Mouse (Mus musculus): ENCODE results near the gene Gpc6. TPM values are rescaled to one million over a fixed set of nuclear protein-coding genes. Genes with fewer than 3 reads are reported as not detected.

Gpc6 gene
- total and polyA plus RNA-seq, 3 experiments: 4.6 to 10.3 (median 8.0) TPM

GRCm38 (mm10) chr14:117773373-117773772 lies 848.3 kb downstream of the Gpc6 start:
- H3K9ac ChIP-seq (ENCODE audit: low read depth, low read length): no peak overlapping the region
- no peak for DNase-seq
- WGBS: 81% methylated on average over 2 of the region's 2 CpGs
- H3K36me3 ChIP-seq (ENCODE audit: control insufficient read depth, insufficient read depth, low read length): no peaks in the 10 kb centered on the region
- no peaks in the 10 kb centered on the region for H3K27me3 ChIP-seq (ENCODE audit: control insufficient read depth, insufficient read depth, low read length)
- H3K4me3 ChIP-seq: no peak overlapping the region
- TF ChIP-seq CTCF (IDR thresholded peaks at IDR 0.05) (no peak), EP300 (IDR thresholded peaks at IDR 0.05; ENCODE audit: insufficient read depth, low read depth, low read length) (no peak), POLR2A (IDR thresholded peaks at IDR 0.05; ENCODE audit: insufficient read depth, low read depth, low read length) (no peak)
- no peaks in the 10 kb centered on the region for H3K79me2 ChIP-seq (replicated peaks; ENCODE audit: control insufficient read depth, insufficient read depth, low read length)
- H3K27ac ChIP-seq: no peak overlapping the region
- intact Hi-C loops (cut with DNase I): no loop called here
- no peaks in the 10 kb centered on the region for H3K4me1 ChIP-seq (ENCODE audit: control insufficient read depth, insufficient read depth, low read length)

- no peaks in the 10 kb centered on the region for H3K36me3 ChIP-seq (ENCODE audit: control insufficient read depth, insufficient read depth, low read length)
- 89% methylated on average over 13 of the region's 13 CpGs for WGBS
- no peaks in the 10 kb centered on the region for H3K27me3 ChIP-seq (ENCODE audit: control insufficient read depth, insufficient read depth, low read length)
- H3K79me2 ChIP-seq (replicated peaks; ENCODE audit: control insufficient read depth, insufficient read depth, low read length): no peaks in the 10 kb centered on the region
- H3K9ac ChIP-seq (ENCODE audit: low read depth, low read length): no peak overlapping the region
- TF ChIP-seq CTCF (IDR thresholded peaks at IDR 0.05) (no peak), POLR2A (IDR thresholded peaks at IDR 0.05; ENCODE audit: insufficient read depth, low read depth, low read length) (no peak), EP300 (IDR thresholded peaks at IDR 0.05; ENCODE audit: insufficient read depth, low read depth, low read length) (no peak)
- intact Hi-C loops (cut with DNase I): no loop called here
- H3K4me3 ChIP-seq: no peak overlapping the region
- DNase-seq: no peak
- no peaks in the 10 kb centered on the region for H3K4me1 ChIP-seq (ENCODE audit: control insufficient read depth, insufficient read depth, low read length)
- H3K27ac ChIP-seq: no peak overlapping the region
Observed at GRCm38 (mm10) chr14:117777866-117778500, 852.9 kb downstream of the Gpc6 start.

DNA sequence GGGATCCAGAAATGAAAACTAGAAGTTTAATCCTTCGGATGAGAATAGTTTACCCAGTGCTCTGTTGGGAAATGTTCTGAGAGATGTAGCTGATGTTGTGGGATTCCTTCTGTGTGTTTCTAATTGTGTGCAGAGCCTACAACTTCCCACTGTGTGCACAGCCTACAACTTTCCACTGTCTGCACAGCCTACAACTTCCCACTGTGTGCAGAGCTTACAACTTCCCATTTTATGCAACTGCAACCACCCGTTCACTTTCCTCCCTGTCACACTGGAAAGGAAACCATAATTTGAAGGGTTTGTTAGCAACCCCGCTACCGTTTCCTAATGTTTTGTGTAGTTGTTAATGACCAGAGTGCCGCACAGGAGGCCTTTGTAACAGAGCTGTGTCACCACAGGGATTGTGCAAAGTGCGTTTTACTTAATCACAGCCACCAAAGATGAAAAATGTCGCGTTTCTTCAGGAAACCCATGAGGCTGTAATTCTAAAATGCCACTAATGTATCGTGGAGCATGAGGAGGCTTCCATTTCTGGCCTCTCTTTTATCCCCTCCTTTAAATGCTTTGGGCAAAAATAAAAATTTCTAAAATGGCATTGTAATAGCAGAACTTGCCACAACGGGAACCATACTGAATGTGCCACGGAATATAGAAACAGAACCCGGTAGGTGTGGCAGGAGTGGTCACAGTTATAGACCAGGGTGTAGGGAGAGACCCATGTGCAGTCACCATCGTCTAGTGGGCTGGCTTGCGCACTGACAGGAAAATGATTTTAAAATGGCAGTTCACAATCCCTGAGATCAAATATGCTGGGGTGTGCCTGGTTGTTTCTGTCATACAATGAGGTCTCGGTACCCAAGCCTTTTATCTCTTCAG lies 853.7 kb downstream of the Gpc6 start:
- 83% methylated on average over 15 of the region's 15 CpGs for WGBS
- H3K36me3 ChIP-seq (ENCODE audit: control insufficient read depth, insufficient read depth, low read length): no peaks in the 10 kb centered on the region
- no peak overlapping the region for H3K27ac ChIP-seq
- H3K4me1 ChIP-seq (ENCODE audit: control insufficient read depth, insufficient read depth, low read length): no peaks in the 10 kb centered on the region
- H3K79me2 ChIP-seq (replicated peaks; ENCODE audit: control insufficient read depth, insufficient read depth, low read length): no peaks in the 10 kb centered on the region
- TF ChIP-seq EP300 (IDR thresholded peaks at IDR 0.05; ENCODE audit: insufficient read depth, low read depth, low read length): no peak
- TF ChIP-seq CTCF (IDR thresholded peaks at IDR 0.05): no peak
- intact Hi-C loops (cut with DNase I): no loop called here
- no peaks in the 10 kb centered on the region for H3K27me3 ChIP-seq (ENCODE audit: control insufficient read depth, insufficient read depth, low read length)
- DNase-seq: no peak
- H3K4me3 ChIP-seq: no peak overlapping the region
- H3K9ac ChIP-seq (ENCODE audit: low read depth, low read length): no peak overlapping the region

GRCm38 (mm10) chr14:117781724-117782123 lies 856.6 kb downstream of the Gpc6 start:
- no peak for DNase-seq
- intact Hi-C loops (cut with DNase I): no loop called here
- H3K4me3 ChIP-seq: no peak overlapping the region
- no peaks in the 10 kb centered on the region for H3K4me1 ChIP-seq (ENCODE audit: control insufficient read depth, insufficient read depth, low read length)
- H3K27me3 ChIP-seq (ENCODE audit: control insufficient read depth, insufficient read depth, low read length): no peaks in the 10 kb centered on the region
- TF ChIP-seq POLR2A (IDR thresholded peaks at IDR 0.05; ENCODE audit: insufficient read depth, low read depth, low read length): no peak
- no peak for TF ChIP-seq EP300 (IDR thresholded peaks at IDR 0.05; ENCODE audit: insufficient read depth, low read depth, low read length)
- no peak for TF ChIP-seq CTCF (IDR thresholded peaks at IDR 0.05)
- H3K27ac ChIP-seq: no peak overlapping the region
- H3K9ac ChIP-seq (ENCODE audit: low read depth, low read length): no peak overlapping the region
- 74% methylated on average over 5 of the region's 5 CpGs for WGBS
- no peaks in the 10 kb centered on the region for H3K36me3 ChIP-seq (ENCODE audit: control insufficient read depth, insufficient read depth, low read length)
- no peaks in the 10 kb centered on the region for H3K79me2 ChIP-seq (replicated peaks; ENCODE audit: control insufficient read depth, insufficient read depth, low read length)

GRCm38 (mm10) chr14:117783671-117784262 lies 858.7 kb downstream of the Gpc6 start:
- H3K27ac ChIP-seq: no peak overlapping the region
- H3K9ac ChIP-seq (ENCODE audit: low read depth, low read length): no peak overlapping the region
- intact Hi-C loops (cut with DNase I): no loop called here
- WGBS: 88% methylated on average over 8 of the region's 8 CpGs
- no peak overlapping the region for H3K4me3 ChIP-seq
- TF ChIP-seq EP300 (IDR thresholded peaks at IDR 0.05; ENCODE audit: insufficient read depth, low read depth, low read length) (no peak), POLR2A (IDR thresholded peaks at IDR 0.05; ENCODE audit: insufficient read depth, low read depth, low read length) (no peak), CTCF (IDR thresholded peaks at IDR 0.05) (no peak)
- no peak for DNase-seq
- no peaks in the 10 kb centered on the region for H3K27me3 ChIP-seq (ENCODE audit: control insufficient read depth, insufficient read depth, low read length)
- H3K79me2 ChIP-seq (replicated peaks; ENCODE audit: control insufficient read depth, insufficient read depth, low read length): no peaks in the 10 kb centered on the region
- no peaks in the 10 kb centered on the region for H3K4me1 ChIP-seq (ENCODE audit: control insufficient read depth, insufficient read depth, low read length)
- no peaks in the 10 kb centered on the region for H3K36me3 ChIP-seq (ENCODE audit: control insufficient read depth, insufficient read depth, low read length)

GRCm38 (mm10) chr14:117784960-117785359 lies 859.8 kb downstream of the Gpc6 start:
- intact Hi-C loops (cut with DNase I): no loop called here
- TF ChIP-seq CTCF (IDR thresholded peaks at IDR 0.05): no peak
- no peak for TF ChIP-seq EP300 (IDR thresholded peaks at IDR 0.05; ENCODE audit: insufficient read depth, low read depth, low read length)
- TF ChIP-seq POLR2A (IDR thresholded peaks at IDR 0.05; ENCODE audit: insufficient read depth, low read depth, low read length): no peak
- no peak for DNase-seq
- Histone ChIP-seq H3K9ac (ENCODE audit: low read depth, low read length) (no peak overlapping the region), H3K4me1 (ENCODE audit: control insufficient read depth, insufficient read depth, low read length) (no peaks in the 10 kb centered on the region), H3K36me3 (ENCODE audit: control insufficient read depth, insufficient read depth, low read length) (no peaks in the 10 kb centered on the region), H3K27me3 (ENCODE audit: control insufficient read depth, insufficient read depth, low read length) (no peaks in the 10 kb centered on the region), H3K27ac (no peak overlapping the region), H3K79me2 (replicated peaks; ENCODE audit: control insufficient read depth, insufficient read depth, low read length) (no peaks in the 10 kb centered on the region), H3K4me3 (no peak overlapping the region)
- WGBS: 95% methylated on average over 9 of the region's 9 CpGs
